Mouse (Mus musculus) WW6 (cell line): ENCODE data around the gene Srsf2.

Experiments used
- DNase-seq: peaks from one replicate; pipeline ENCODE4 v3.0.0-alpha.2; 2013; ENCODE audit warnings: low read depth, low spot score

Gene Srsf2

GRCm38 (mm10) chr11:116810528-116810927 is 42.4 kb downstream of the Srsf2 start:
- no peak for DNase-seq

- DNase-seq: no peak
Measured at GRCm38 (mm10) chr11:116809520-116809919, 43.4 kb downstream of the Srsf2 start.

- no peak for DNase-seq
Measured at GRCm38 (mm10) chr11:116808811-116809395, 44.0 kb downstream of the Srsf2 start.

GRCm38 (mm10) chr11:116807938-116808606 is 44.8 kb downstream of the Srsf2 start:
- DNase-seq: peak; percentile 54

- no peak for DNase-seq
Measured at GRCm38 (mm10) chr11:116807526-116807925, 45.4 kb downstream of the Srsf2 start.

- no peak for DNase-seq
Measured at GRCm38 (mm10) chr11:116807116-116807515, 45.8 kb downstream of the Srsf2 start.

GRCm38 (mm10) chr11:116806136-116807071 is 46.5 kb downstream of the Srsf2 start:
- no peak for DNase-seq

- DNase-seq: no peak
Measured at GRCm38 (mm10) chr11:116802709-116803108, 50.2 kb downstream of the Srsf2 start.

- DNase-seq: no peak
Measured at GRCm38 (mm10) chr11:116801106-116801505, 51.8 kb downstream of the Srsf2 start.
